Mouse (Mus musculus) CH12.LX (cell line): Measurements from ENCODE around the gene Slc35c1. TPM values are rescaled to one million over a fixed set of nuclear protein-coding genes. Genes with fewer than 3 reads are reported as not detected.

Experiments used
- DNase-seq: peaks from one replicate; pipeline ENCODE4 v3.0.0-alpha.2; 2013; ENCODE audit errors: extremely low read depth
- H3K27ac ChIP-seq: 2 replicates; pipeline ENCODE4 v1.5.1; 2012; ENCODE audit warnings: low read depth, mild to moderate bottlenecking, control low read depth, moderate library complexity; ENCODE audit not compliant: insufficient read depth
- H3K27me3 ChIP-seq: replicated peaks from 2 replicates; pipeline ENCODE3; 2012; ENCODE audit warnings: inconsistent platforms
- H3K36me3 ChIP-seq, 2 experiments: replicated peaks in 1 of 2; 2 replicates each; pipeline versions ENCODE3 to v1.6.1; 2012; ENCODE audit warnings: inconsistent platforms in 1 of 2, low read length in 1 of 2, mild to moderate bottlenecking in 1 of 2, mixed read lengths in 1 of 2, moderate library complexity in 1 of 2; ENCODE audit not compliant: control insufficient read depth in 1 of 2, insufficient read depth in 1 of 2
- H3K4me1 ChIP-seq, 2 experiments: 2 replicates each; pipeline ENCODE4 v1.6.1; 2012; ENCODE audit warnings: inconsistent platforms in 1 of 2, moderate library complexity in 1 of 2; ENCODE audit not compliant: insufficient read depth in 2 of 2, control insufficient read depth in 1 of 2
- H3K4me2 ChIP-seq: 2 replicates; pipeline ENCODE4 v1.6.1; 2012; ENCODE audit warnings: low read depth, mild to moderate bottlenecking, control low read depth; ENCODE audit not compliant: poor library complexity, insufficient read depth, severe bottlenecking
- H3K4me3 ChIP-seq, 3 experiments: fragments of 150-350 bp in 1 of 3; sonication (generic) in 1 of 3; replicated peaks in 1 of 3; 2 replicates each; pipeline versions ENCODE3 to v1.5.1; 2011 to 2012; ENCODE audit warnings: low read depth in 2 of 3, low read length in 2 of 3, mild to moderate bottlenecking in 2 of 3, moderate library complexity in 2 of 3, control low read depth in 1 of 3, improper control_type of control experiment in 1 of 3, inconsistent platforms in 1 of 3, mixed read lengths in 1 of 3; ENCODE audit not compliant: poor library complexity in 1 of 3
- H3K79me2 ChIP-seq: replicated peaks from 2 replicates; pipeline ENCODE4 v1.6.1; 2012; ENCODE audit warnings: mild to moderate bottlenecking, moderate library complexity; ENCODE audit not compliant: control insufficient read depth, poor library complexity, insufficient read depth, severe bottlenecking; ENCODE audit errors: extremely low read depth
- H3K9ac ChIP-seq: 2 replicates; pipeline ENCODE4 v1.6.1; 2012; ENCODE audit warnings: low read depth, mild to moderate bottlenecking, control low read depth, moderate library complexity; ENCODE audit not compliant: insufficient read depth
- H3K9me3 ChIP-seq: replicated peaks from 2 replicates; pipeline ENCODE3; 2012; ENCODE audit warnings: low read length, inconsistent platforms, mixed read lengths
- CTCF ChIP-seq, 2 experiments: IDR thresholded peaks in 1 of 2; conservative IDR thresholded peaks in 1 of 2; 2 replicates each; pipeline ENCODE4 v1.5.1; 2011 to 2012; ENCODE audit warnings: low read depth in 2 of 2, low read length in 2 of 2, improper control_type of control experiment in 1 of 2, inconsistent platforms in 1 of 2, mild to moderate bottlenecking in 1 of 2, moderate library complexity in 1 of 2
- ELF1 ChIP-seq: IDR thresholded peaks from 2 replicates; pipeline ENCODE4 v1.6.1; 2014; ENCODE audit warnings: low read depth, mild to moderate bottlenecking, inconsistent platforms, low read length, improper control_type of control experiment
- EP300 ChIP-seq: IDR thresholded peaks from 2 replicates; pipeline ENCODE4 v1.6.1; 2011; ENCODE audit warnings: low read length, improper control_type of control experiment
- GABPA ChIP-seq: IDR thresholded peaks from 2 replicates; pipeline ENCODE4 v1.6.1; 2012; ENCODE audit warnings: low read depth, low read length, improper control_type of control experiment, inconsistent platforms; ENCODE audit not compliant: insufficient replicate concordance
- HCFC1 ChIP-seq: IDR thresholded peaks from 2 replicates; pipeline ENCODE4 v1.6.1; 2012; ENCODE audit warnings: low read depth, mild to moderate bottlenecking, inconsistent platforms, low read length, improper control_type of control experiment
- IRF4 ChIP-seq: IDR thresholded peaks from 2 replicates; pipeline ENCODE4 v1.6.1; 2014; ENCODE audit warnings: low read depth, mild to moderate bottlenecking, inconsistent platforms, low read length, improper control_type of control experiment
- JUN ChIP-seq: IDR thresholded peaks from 2 replicates; pipeline ENCODE4 v1.6.1; 2011; ENCODE audit warnings: low read depth, mild to moderate bottlenecking, low read length, improper control_type of control experiment, moderate library complexity; ENCODE audit not compliant: insufficient read depth
- MAFK ChIP-seq: IDR thresholded peaks from 2 replicates; pipeline ENCODE4 v1.6.1; 2011; ENCODE audit warnings: low read length, improper control_type of control experiment; ENCODE audit not compliant: insufficient replicate concordance
- NELFE ChIP-seq: IDR thresholded peaks from 2 replicates; pipeline ENCODE4 v1.6.1; 2011; ENCODE audit warnings: low read depth, low read length, improper control_type of control experiment
- PAX5 ChIP-seq: IDR thresholded peaks from 2 replicates; pipeline ENCODE4 v1.6.1; 2012; ENCODE audit warnings: low read length, inconsistent platforms, mixed read lengths
- RCOR1 ChIP-seq: conservative IDR thresholded peaks from 2 replicates; pipeline ENCODE4 v1.6.1; 2012; ENCODE audit warnings: low read depth, mild to moderate bottlenecking, inconsistent platforms, low read length, improper control_type of control experiment
- TCF12 ChIP-seq: IDR thresholded peaks from 2 replicates; pipeline ENCODE4 v1.6.1; 2014; ENCODE audit warnings: low read depth, mild to moderate bottlenecking, inconsistent platforms, low read length, improper control_type of control experiment
- ZKSCAN1 ChIP-seq: IDR thresholded peaks from 2 replicates; pipeline ENCODE4 v1.6.1; 2012; ENCODE audit warnings: low read depth, inconsistent platforms, low read length, improper control_type of control experiment, borderline replicate concordance
- ZMIZ1 ChIP-seq: IDR thresholded peaks from 2 replicates; pipeline ENCODE4 v1.6.1; 2012; ENCODE audit warnings: low read depth, mild to moderate bottlenecking, inconsistent platforms, low read length, improper control_type of control experiment
- dilution Hi-C: fragments of 300-500 bp; cut with MboI; formaldehyde crosslinking; loops from 2 replicates; pipeline ENCODE4 v1.14.3; 2020; ENCODE audit warnings: low sequenced_read_pairs; ENCODE audit not compliant: extremely low pct_unique_long_range_greater_than_20kb, extremely low pct_ligation_motif_present
- in situ Hi-C: fragments of 300-500 bp; cut with MboI; formaldehyde crosslinking; loops from 3 replicates; pipeline ENCODE4 v1.14.3; 2019; ENCODE audit warnings: low sequenced_read_pairs, low pct_ligation_motif_present, low pct_unique_long_range_greater_than_20kb, mixed read lengths
- polyA plus RNA-seq: library from polyadenylated mRNA; unstranded; fragments of >175 nt; gene quantifications from 2 replicates; pipeline ENCODE4 v1.2.1, GENCODE M21; 2012; ENCODE audit warnings: low read depth; ENCODE audit not compliant: insufficient read length
- total RNA-seq, 2 experiments: library from RNA; depleted of rRNA; stranded (reverse); fragments of 300-350 nt in 1 of 2; fragments of >200 nt in 1 of 2; gene quantifications; 2 replicates each; pipeline ENCODE4 v1.2.3; 2012 to 2014

Slc35c1 gene
- total and polyA plus RNA-seq, 3 experiments, result 4.1 to 22.7 (median 8.7) TPM

GRCm38 (mm10) chr2:92403776-92404319, 56.5 kb downstream of the Slc35c1 start:
- no peak for DNase-seq
- TF ChIP-seq RCOR1, result no peak
- no peak for TF ChIP-seq ELF1
- TF ChIP-seq JUN, result no peak
- TF ChIP-seq ZKSCAN1, result no peak
- TF ChIP-seq NELFE, result no peak
- no peak for TF ChIP-seq HCFC1
- no peak for TF ChIP-seq CTCF (conservative IDR thresholded peaks at IDR 0.05 in 1 of 2, IDR thresholded peaks at IDR 0.05 in 1 of 2; ENCODE audit: low read depth in 2 of 2, low read length in 2 of 2)
- TF ChIP-seq IRF4, result no peak
- no peak for TF ChIP-seq GABPA
- no peak for TF ChIP-seq ZMIZ1
- no peak for TF ChIP-seq MAFK
- TF ChIP-seq TCF12, result no peak
- TF ChIP-seq PAX5, result no peak
- TF ChIP-seq EP300, result no peak
- H3K4me1 ChIP-seq, result peaks cover 10 to 53% of the 10 kb centered on the region in 2 experiments
- no peak overlapping the region for H3K4me3 ChIP-seq
- in situ Hi-C loops (no loop called here), dilution Hi-C loops (no loop called here)
- H3K27ac ChIP-seq, result no peak overlapping the region
- H3K36me3 ChIP-seq, result peaks cover 38 to 60% of the 10 kb centered on the region in 2 experiments
- H3K27me3 ChIP-seq, result no peaks in the 10 kb centered on the region
- no peaks in the 10 kb centered on the region for H3K79me2 ChIP-seq
- H3K9me3 ChIP-seq, result peaks cover 10% of the 10 kb centered on the region
- H3K9ac ChIP-seq, result no peak overlapping the region
- no peak overlapping the region for H3K4me2 ChIP-seq

Other genes with a start within 250 kb of the Slc35c1 start
- 35.1 and 44.0 TPM in 2 replicates for gene Pex16, start 85.9 kb downstream of the Slc35c1 start, total RNA-seq (2012; rRNA removed)
- 25.0 and 28.7 TPM in 2 replicates for gene Pex16, start 85.9 kb downstream of the Slc35c1 start, total RNA-seq (2014; rRNA removed)
- 36.6 and 37.2 TPM in 2 replicates for gene Pex16, start 85.9 kb downstream of the Slc35c1 start, polyA plus RNA-seq
- 1.4 and 1.5 TPM in 2 replicates for gene Large2, start 85.7 kb downstream of the Slc35c1 start, total RNA-seq (2012; rRNA removed)
- gene Large2, start 85.7 kb downstream of the Slc35c1 start, total RNA-seq (2014; rRNA removed), result 0.19 TPM in 1 of 2 replicates, not detected in the other
- gene Large2, start 85.7 kb downstream of the Slc35c1 start, polyA plus RNA-seq, result 0.45 and 0.89 TPM in 2 replicates
- gene 1700029I15Rik, start 78.0 kb downstream of the Slc35c1 start, total RNA-seq (2012; rRNA removed), result 2.9 and 3.4 TPM in 2 replicates
- 0.39 and 0.67 TPM in 2 replicates for gene 1700029I15Rik, start 78.0 kb downstream of the Slc35c1 start, total RNA-seq (2014; rRNA removed)
- gene 1700029I15Rik, start 78.0 kb downstream of the Slc35c1 start, polyA plus RNA-seq, result 3.0 and 5.0 TPM in 2 replicates
- gene Mapk8ip1, start 59.3 kb downstream of the Slc35c1 start, total RNA-seq (2012; rRNA removed), result 4.1 and 5.4 TPM in 2 replicates
- 5.0 and 5.5 TPM in 2 replicates for gene Mapk8ip1, start 59.3 kb downstream of the Slc35c1 start, total RNA-seq (2014; rRNA removed)
- gene Mapk8ip1, start 59.3 kb downstream of the Slc35c1 start, polyA plus RNA-seq, result 11.0 and 13.0 TPM in 2 replicates
- 8.8 and 12.7 TPM in 2 replicates for gene Cry2, start 26.5 kb downstream of the Slc35c1 start, total RNA-seq (2012; rRNA removed)
- gene Cry2, start 26.5 kb downstream of the Slc35c1 start, total RNA-seq (2014; rRNA removed), result 3.7 and 4.3 TPM in 2 replicates
- 15.2 and 15.9 TPM in 2 replicates for gene Cry2, start 26.5 kb downstream of the Slc35c1 start, polyA plus RNA-seq
- gene Chst1, start 139.2 kb upstream of the Slc35c1 start, total RNA-seq (2012; rRNA removed), result not detected in 2 replicates
- gene Chst1, start 139.2 kb upstream of the Slc35c1 start, total RNA-seq (2014; rRNA removed), result not detected in 2 replicates
- not detected in 2 replicates for gene Chst1, start 139.2 kb upstream of the Slc35c1 start, polyA plus RNA-seq